Mouse (Mus musculus): ENCODE data around the gene Cacna1s.

GRCm38 (mm10) chr1:136094807-136095206, 42.3 kb downstream of the Cacna1s start:
- TF ChIP-seq CTCF (IDR thresholded peaks at IDR 0.05; ENCODE audit: borderline replicate concordance, extremely low read depth, insufficient read depth, insufficient read length) = no peak
- TF ChIP-seq POLR2A (IDR thresholded peaks at IDR 0.05; ENCODE audit: borderline replicate concordance, extremely low read depth, insufficient read depth, insufficient read length, poor library complexity, severe bottlenecking) = no peak

All from brain, embryonic 14.5 days (tissue).